Mouse (Mus musculus): Measurements from ENCODE around the gene 4930404N11Rik. TPM values are rescaled to one million over a fixed set of nuclear protein-coding genes. Genes with fewer than 3 reads are reported as not detected.

Gene 4930404N11Rik
- polyA plus RNA-seq, 1 experiment from 2014 or later = 0.64 TPM

- Histone ChIP-seq H3K36me3 (ENCODE audit: control insufficient read depth, insufficient read depth, low read length) (peaks cover 9% of the 10 kb centered on the region), H3K4me3 (ENCODE audit: low read depth, low read length) (no peak overlapping the region), H3K9me3 (ENCODE audit: control insufficient read depth, low read length) (no peaks in the 10 kb centered on the region), H3K4me1 (replicated peaks; ENCODE audit: control insufficient read depth, insufficient read depth, low read length) (peaks cover 63% of the 10 kb centered on the region), H3K9ac (ENCODE audit: low read depth, low read length) (no peak overlapping the region), H3K4me2 (no peak overlapping the region), H3K27me3 (replicated peaks; ENCODE audit: control insufficient read depth, insufficient read depth, low read length) (peaks cover 27% of the 10 kb centered on the region), H3K27ac (ENCODE audit: low read depth, low read length) (no peak overlapping the region)
- 29% methylated on average over 9 of the region's 9 CpGs for WGBS
- DNase-seq (ENCODE audit: low spot score) (no peak), ATAC-seq (replicated peaks; ENCODE audit: low FRiP score) (no peak)
These were observed 38.5 kb upstream of the 4930404N11Rik start for GRCm38 (mm10) chr10:81404082-81404481.

- WGBS = 72% methylated on average over 10 of the region's 10 CpGs
- DNase-seq (ENCODE audit: low spot score) (no peak), ATAC-seq (replicated peaks; ENCODE audit: low FRiP score) (no peak)
- Histone ChIP-seq H3K27ac (ENCODE audit: low read depth, low read length) (peak overlapping the region; percentile 60; the same call in 1 of the 2 replicates), H3K4me1 (replicated peaks; ENCODE audit: control insufficient read depth, insufficient read depth, low read length) (peaks cover 57% of the 10 kb centered on the region), H3K9ac (ENCODE audit: low read depth, low read length) (no peak overlapping the region), H3K27me3 (replicated peaks; ENCODE audit: control insufficient read depth, insufficient read depth, low read length) (peaks cover 27% of the 10 kb centered on the region), H3K9me3 (ENCODE audit: control insufficient read depth, low read length) (no peaks in the 10 kb centered on the region), H3K4me3 (ENCODE audit: low read depth, low read length) (no peak overlapping the region), H3K36me3 (ENCODE audit: control insufficient read depth, insufficient read depth, low read length) (peaks cover 9% of the 10 kb centered on the region), H3K4me2 (0 out of 2 replicates have a peak overlapping the region, but pooled peaks have one; percentile 9)
These were observed 37.9 kb upstream of the 4930404N11Rik start for GRCm38 (mm10) chr10:81403511-81403910.

GRCm38 (mm10) chr10:81402227-81402765, 36.7 kb upstream of the 4930404N11Rik start:
- Histone ChIP-seq H3K4me2 (peak overlapping the region; percentile 48), H3K27ac (ENCODE audit: low read depth, low read length) (peak overlapping the region; percentile 60), H3K4me1 (replicated peaks; ENCODE audit: control insufficient read depth, insufficient read depth, low read length) (peaks cover 45% of the 10 kb centered on the region), H3K9ac (ENCODE audit: low read depth, low read length) (no peak overlapping the region), H3K4me3 (ENCODE audit: low read depth, low read length) (no peak overlapping the region), H3K27me3 (replicated peaks; ENCODE audit: control insufficient read depth, insufficient read depth, low read length) (peaks cover 16% of the 10 kb centered on the region), H3K9me3 (ENCODE audit: control insufficient read depth, low read length) (no peaks in the 10 kb centered on the region), H3K36me3 (ENCODE audit: control insufficient read depth, insufficient read depth, low read length) (peaks cover 9% of the 10 kb centered on the region; the same call in 1 of the 2 replicates)
- no peak for ATAC-seq (replicated peaks; ENCODE audit: low FRiP score)
- 22% methylated on average over 7 of the region's 7 CpGs for WGBS
- no peak for DNase-seq (ENCODE audit: low spot score)

GRCm38 (mm10) chr10:81401521-81402226, 36.1 kb upstream of the 4930404N11Rik start:
- H3K36me3 ChIP-seq (ENCODE audit: control insufficient read depth, insufficient read depth, low read length) = peaks cover 9% of the 10 kb centered on the region; the same call in 1 of the 2 replicates
- 6% methylated on average over 18 of the region's 18 CpGs for whole genome bisulfite sequencing

GRCm38 (mm10) chr10:81401205-81401520, 35.5 kb upstream of the 4930404N11Rik start:
- Histone ChIP-seq H3K36me3 (ENCODE audit: control insufficient read depth, insufficient read depth, low read length) (peaks cover 9% of the 10 kb centered on the region; the same call in 1 of the 2 replicates), H3K9me3 (ENCODE audit: control insufficient read depth, low read length) (no peaks in the 10 kb centered on the region), H3K4me1 (replicated peaks; ENCODE audit: control insufficient read depth, insufficient read depth, low read length) (peaks cover 34% of the 10 kb centered on the region), H3K27ac (ENCODE audit: low read depth, low read length) (peak overlapping the region; percentile 60; the same call in 1 of the 2 replicates), H3K4me2 (peak overlapping the region; percentile 48; the same call in 1 of the 2 replicates), H3K27me3 (replicated peaks; ENCODE audit: control insufficient read depth, insufficient read depth, low read length) (peaks cover 5% of the 10 kb centered on the region), H3K4me3 (ENCODE audit: low read depth, low read length) (no peak overlapping the region; the same call in 1 of the 2 replicates), H3K9ac (ENCODE audit: low read depth, low read length) (peak overlapping the region; percentile 6; the same call in 1 of the 2 replicates)
- DNase-seq (ENCODE audit: low spot score) (no peak), ATAC-seq (replicated peaks; ENCODE audit: low FRiP score) (no peak)
- WGBS = 33% methylated on average over 10 of the region's 10 CpGs

More at GRCm38 (mm10) chr10:81401521-81402226, 36.1 kb upstream of the 4930404N11Rik start:
- DNase-seq (ENCODE audit: low spot score) (peak; percentile 76), ATAC-seq (replicated peaks; ENCODE audit: low FRiP score) (peak; percentile 79)
- H3K9ac ChIP-seq (ENCODE audit: low read depth, low read length) = peak overlapping the region; percentile 6; the same call in 1 of the 2 replicates
- H3K4me2 ChIP-seq = peak overlapping the region; percentile 48
- peak overlapping the region; percentile 60 for H3K27ac ChIP-seq (ENCODE audit: low read depth, low read length)
- peaks cover 10% of the 10 kb centered on the region for H3K27me3 ChIP-seq (replicated peaks; ENCODE audit: control insufficient read depth, insufficient read depth, low read length)
- H3K4me1 ChIP-seq (replicated peaks; ENCODE audit: control insufficient read depth, insufficient read depth, low read length) = peaks cover 39% of the 10 kb centered on the region
- H3K9me3 ChIP-seq (ENCODE audit: control insufficient read depth, low read length) = no peaks in the 10 kb centered on the region
- H3K4me3 ChIP-seq (ENCODE audit: low read depth, low read length) = peak overlapping the region; percentile 17; the same call in 1 of the 2 replicates

GRCm38 (mm10) chr10:81400371-81401204, 35.0 kb upstream of the 4930404N11Rik start:
- Histone ChIP-seq H3K27me3 (replicated peaks; ENCODE audit: control insufficient read depth, insufficient read depth, low read length) (peaks cover 3% of the 10 kb centered on the region; the same call in 1 of the 2 replicates), H3K9me3 (ENCODE audit: control insufficient read depth, low read length) (no peaks in the 10 kb centered on the region), H3K4me3 (ENCODE audit: low read depth, low read length) (no peak overlapping the region), H3K4me2 (0 out of 2 replicates have a peak overlapping the region, but pooled peaks have one; percentile 4), H3K9ac (ENCODE audit: low read depth, low read length) (no peak overlapping the region), H3K27ac (ENCODE audit: low read depth, low read length) (no peak overlapping the region), H3K4me1 (replicated peaks; ENCODE audit: control insufficient read depth, insufficient read depth, low read length) (peaks cover 31% of the 10 kb centered on the region), H3K36me3 (ENCODE audit: control insufficient read depth, insufficient read depth, low read length) (peaks cover 9% of the 10 kb centered on the region; the same call in 1 of the 2 replicates)
- WGBS = 61% methylated on average over 22 of the region's 22 CpGs
- DNase-seq (ENCODE audit: low spot score) (no peak), ATAC-seq (replicated peaks; ENCODE audit: low FRiP score) (no peak)

- H3K4me1 ChIP-seq (replicated peaks; ENCODE audit: control insufficient read depth, insufficient read depth, low read length) = peaks cover 28% of the 10 kb centered on the region
- H3K9ac ChIP-seq (ENCODE audit: low read depth, low read length) = no peak overlapping the region
- H3K9me3 ChIP-seq (ENCODE audit: control insufficient read depth, low read length) = no peaks in the 10 kb centered on the region
- ATAC-seq (replicated peaks; ENCODE audit: low FRiP score) (no peak), DNase-seq (ENCODE audit: low spot score) (no peak)
- peaks cover 3% of the 10 kb centered on the region; the same call in 1 of the 2 replicates for H3K27me3 ChIP-seq (replicated peaks; ENCODE audit: control insufficient read depth, insufficient read depth, low read length)
- 78% methylated on average over 18 of the region's 18 CpGs for WGBS
- H3K36me3 ChIP-seq (ENCODE audit: control insufficient read depth, insufficient read depth, low read length) = peaks cover 9% of the 10 kb centered on the region; the same call in 1 of the 2 replicates
- H3K4me3 ChIP-seq (ENCODE audit: low read depth, low read length) = no peak overlapping the region
- no peak overlapping the region for H3K27ac ChIP-seq (ENCODE audit: low read depth, low read length)
- no peak overlapping the region for H3K4me2 ChIP-seq
These were observed 34.2 kb upstream of the 4930404N11Rik start for GRCm38 (mm10) chr10:81399798-81400308.

- Histone ChIP-seq H3K27me3 (replicated peaks; ENCODE audit: control insufficient read depth, insufficient read depth, low read length) (peaks cover 3% of the 10 kb centered on the region; the same call in 1 of the 2 replicates), H3K9ac (ENCODE audit: low read depth, low read length) (no peak overlapping the region), H3K4me1 (replicated peaks; ENCODE audit: control insufficient read depth, insufficient read depth, low read length) (peaks cover 28% of the 10 kb centered on the region), H3K9me3 (ENCODE audit: control insufficient read depth, low read length) (no peaks in the 10 kb centered on the region), H3K27ac (ENCODE audit: low read depth, low read length) (no peak overlapping the region), H3K4me2 (no peak overlapping the region), H3K4me3 (ENCODE audit: low read depth, low read length) (no peak overlapping the region), H3K36me3 (ENCODE audit: control insufficient read depth, insufficient read depth, low read length) (peaks cover 9% of the 10 kb centered on the region; the same call in 1 of the 2 replicates)
- WGBS = 66% methylated on average over 5 of the region's 5 CpGs
- ATAC-seq (replicated peaks; ENCODE audit: low FRiP score) (no peak), DNase-seq (ENCODE audit: low spot score) (no peak)
These were observed 33.7 kb upstream of the 4930404N11Rik start for GRCm38 (mm10) chr10:81399296-81399695.

Measured in liver, embryonic 11.5 days (tissue).